Mouse (Mus musculus) macrophage (primary cell): ENCODE results near the gene Cnbd2. TPM values are rescaled to one million over a fixed set of nuclear protein-coding genes. Genes with fewer than 3 reads are reported as not detected.

ENCODE experiments used
- H3K27ac ChIP-seq: fragments of 350-480 bp; formaldehyde crosslinking; 2 replicates; pipeline ENCODE4 v1.9.0; 2021
- H3K36me3 ChIP-seq: fragments of 350-480 bp; formaldehyde crosslinking; 2 replicates; pipeline ENCODE4 v1.9.0; 2021; ENCODE audit errors: inconsistent target
- H3K4me3 ChIP-seq: fragments of 350-480 bp; formaldehyde crosslinking; 2 replicates; pipeline ENCODE4 v1.9.0; 2021; ENCODE audit errors: inconsistent target
- H3K79me2 ChIP-seq: fragments of 350-480 bp; formaldehyde crosslinking; 2 replicates; pipeline ENCODE4 v1.9.0; 2021; ENCODE audit errors: inconsistent target
- WGBS: methylation state at CpG from one replicate; pipeline ENCODE4 v1.1.7; 2026; ENCODE audit warnings: inconsistent platforms; ENCODE audit not compliant: missing documents; 5-methylcytosine and 5-hydroxymethylcytosine counted together
- polyA plus RNA-seq: library from polyadenylated mRNA; stranded (reverse); fragments of 250-400 nt; gene quantifications from 3 replicates; pipeline ENCODE4 v1.2.4, GENCODE M21; 2018; ENCODE audit warnings: inconsistent platforms

Cnbd2 gene
- polyA plus RNA-seq, 1 experiment from 2014 or later: 3.9 TPM

- 86% methylated on average over 1 of the region's 1 CpGs for WGBS
- H3K4me3 ChIP-seq: no peak overlapping the region
- H3K79me2 ChIP-seq: no peaks in the 10 kb centered on the region
- H3K27ac ChIP-seq: no peak overlapping the region
- H3K36me3 ChIP-seq: no peaks in the 10 kb centered on the region
Observed at GRCm38 (mm10) chr2:156330681-156331080, 18.6 kb downstream of the Cnbd2 start.

DNA sequence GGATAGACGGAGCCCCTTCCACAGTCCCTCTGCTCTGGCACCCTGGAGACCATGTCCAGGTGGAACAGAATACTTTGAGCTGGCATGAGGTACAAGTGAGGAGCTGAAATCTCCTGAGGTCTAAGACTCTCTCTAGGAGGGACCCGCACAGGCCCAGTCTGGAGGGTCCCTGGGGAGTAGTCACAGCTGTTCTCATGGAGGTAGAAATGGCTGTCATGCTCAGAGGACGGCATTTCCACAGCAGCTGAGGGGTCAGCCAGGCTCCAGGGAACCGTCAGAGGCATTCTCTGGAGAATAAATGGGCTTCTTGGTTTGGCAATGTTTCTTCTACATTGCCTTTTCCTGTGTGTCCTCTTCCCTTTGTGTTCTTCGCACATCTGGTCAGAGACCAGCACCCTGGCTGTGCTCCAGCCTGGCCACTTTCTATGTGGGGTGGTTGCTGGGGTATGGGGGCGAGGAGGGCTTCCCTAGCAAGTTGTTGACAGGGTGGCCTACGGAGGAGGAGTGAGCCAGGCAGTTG is 19.4 kb downstream of the Cnbd2 start:
- WGBS: 86% methylated on average over 6 of the region's 7 CpGs
- no peak overlapping the region for H3K27ac ChIP-seq
- no peaks in the 10 kb centered on the region for H3K36me3 ChIP-seq
- H3K79me2 ChIP-seq: no peaks in the 10 kb centered on the region
- no peak overlapping the region for H3K4me3 ChIP-seq

- 87% methylated on average over 4 of the region's 4 CpGs for WGBS
- Histone ChIP-seq H3K79me2 (no peaks in the 10 kb centered on the region), H3K36me3 (no peaks in the 10 kb centered on the region), H3K27ac (no peak overlapping the region), H3K4me3 (no peak overlapping the region)
Observed at GRCm38 (mm10) chr2:156340078-156340477, 28.0 kb downstream of the Cnbd2 start.

DNA sequence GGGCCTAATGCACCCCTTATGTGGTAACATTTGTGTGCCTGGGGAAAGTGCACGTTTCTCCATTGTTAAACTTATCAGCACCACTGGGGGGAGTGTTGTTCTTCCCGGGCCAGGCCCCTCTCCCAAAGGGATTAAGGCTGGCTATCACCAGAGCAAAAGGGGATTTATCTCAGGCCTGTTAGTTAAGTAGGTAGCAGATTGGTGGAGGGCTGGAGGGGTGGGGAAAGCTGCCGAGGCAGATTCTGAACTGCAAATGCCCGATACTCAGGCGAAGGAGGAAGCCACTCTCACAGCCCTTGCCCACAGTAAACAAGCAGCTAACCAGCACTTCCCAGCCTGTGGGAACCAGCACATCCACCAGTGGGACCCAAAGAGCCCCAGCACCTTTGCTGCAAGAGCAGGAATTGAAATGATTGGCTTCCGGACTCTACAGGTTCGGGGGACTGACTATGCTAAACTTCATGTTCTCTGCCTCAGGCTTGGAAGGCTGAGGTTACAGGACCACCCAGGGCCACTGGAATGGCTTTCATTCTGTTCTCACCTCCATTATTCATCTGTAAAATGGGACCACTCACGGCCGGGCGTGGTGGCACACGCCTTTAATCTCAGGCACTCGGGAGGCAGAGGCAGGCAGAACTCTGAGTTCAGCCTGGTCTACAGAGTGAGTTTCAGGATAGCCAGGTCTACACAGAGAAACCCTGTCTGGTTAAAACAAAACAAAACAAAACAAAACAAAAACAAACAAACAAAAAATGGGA is 32.9 kb downstream of the Cnbd2 start:
- WGBS: 60% methylated on average over 12 of the region's 12 CpGs
- Histone ChIP-seq H3K36me3 (no peaks in the 10 kb centered on the region), H3K4me3 (no peak overlapping the region), H3K27ac (no peak overlapping the region), H3K79me2 (no peaks in the 10 kb centered on the region)

GRCm38 (mm10) chr2:156348812-156349211 is 36.7 kb downstream of the Cnbd2 start:
- WGBS: 91% methylated on average over 4 of the region's 4 CpGs
- H3K4me3 ChIP-seq: no peak overlapping the region
- H3K79me2 ChIP-seq: no peaks in the 10 kb centered on the region
- no peaks in the 10 kb centered on the region for H3K36me3 ChIP-seq
- no peak overlapping the region for H3K27ac ChIP-seq

DNA sequence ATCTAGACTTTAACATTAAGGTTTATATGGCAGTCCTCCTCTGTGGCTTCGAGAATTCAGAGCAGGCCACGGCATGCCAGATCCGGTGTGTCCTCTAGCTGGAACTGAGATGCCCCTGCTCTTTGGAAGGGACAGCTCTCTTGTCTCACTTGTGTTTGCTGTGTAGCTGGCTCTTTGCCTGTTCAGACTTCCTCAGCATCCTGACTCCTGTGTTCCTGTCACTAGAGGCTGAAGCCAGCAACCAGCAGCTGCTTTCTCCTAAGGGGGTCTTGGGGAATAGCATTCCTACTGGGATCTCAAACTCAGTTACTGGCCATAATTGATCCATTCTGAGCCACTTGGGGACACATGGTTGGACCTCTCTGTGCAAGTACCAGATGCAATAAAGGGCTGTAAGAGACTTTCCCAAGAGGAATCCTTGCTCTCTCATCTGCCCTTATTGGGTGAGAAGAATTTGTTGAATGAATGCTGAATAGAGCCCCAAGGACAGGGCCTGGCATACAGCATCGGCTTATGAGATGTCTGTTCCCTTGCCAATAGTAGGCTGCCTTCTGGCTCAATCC is 37.3 kb downstream of the Cnbd2 start:
- Histone ChIP-seq H3K36me3 (no peaks in the 10 kb centered on the region), H3K79me2 (no peaks in the 10 kb centered on the region), H3K27ac (no peak overlapping the region), H3K4me3 (no peak overlapping the region)
- 92% methylated on average over 4 of the region's 4 CpGs for WGBS

- WGBS: 94% methylated on average over 5 of the region's 7 CpGs
- Histone ChIP-seq H3K4me3 (no peak overlapping the region), H3K27ac (no peak overlapping the region), H3K79me2 (no peaks in the 10 kb centered on the region), H3K36me3 (no peaks in the 10 kb centered on the region)
Observed at GRCm38 (mm10) chr2:156351243-156351642, 39.1 kb downstream of the Cnbd2 start.

- Histone ChIP-seq H3K36me3 (no peaks in the 10 kb centered on the region), H3K4me3 (no peak overlapping the region), H3K79me2 (no peaks in the 10 kb centered on the region), H3K27ac (no peak overlapping the region)
- WGBS: 74% methylated on average over 8 of the region's 8 CpGs
Observed at GRCm38 (mm10) chr2:156352413-156353165, 40.5 kb downstream of the Cnbd2 start.

- 89% methylated on average over 7 of the region's 7 CpGs for WGBS
- Histone ChIP-seq H3K79me2 (no peaks in the 10 kb centered on the region), H3K36me3 (no peaks in the 10 kb centered on the region), H3K27ac (no peak overlapping the region), H3K4me3 (no peak overlapping the region)
Observed at GRCm38 (mm10) chr2:156353265-156353692, 41.2 kb downstream of the Cnbd2 start.

- Histone ChIP-seq H3K4me3 (no peak overlapping the region), H3K79me2 (no peaks in the 10 kb centered on the region), H3K36me3 (no peaks in the 10 kb centered on the region), H3K27ac (no peak overlapping the region)
- WGBS: 95% methylated on average over 7 of the region's 7 CpGs
Observed at GRCm38 (mm10) chr2:156356031-156356430, 43.9 kb downstream of the Cnbd2 start.

DNA sequence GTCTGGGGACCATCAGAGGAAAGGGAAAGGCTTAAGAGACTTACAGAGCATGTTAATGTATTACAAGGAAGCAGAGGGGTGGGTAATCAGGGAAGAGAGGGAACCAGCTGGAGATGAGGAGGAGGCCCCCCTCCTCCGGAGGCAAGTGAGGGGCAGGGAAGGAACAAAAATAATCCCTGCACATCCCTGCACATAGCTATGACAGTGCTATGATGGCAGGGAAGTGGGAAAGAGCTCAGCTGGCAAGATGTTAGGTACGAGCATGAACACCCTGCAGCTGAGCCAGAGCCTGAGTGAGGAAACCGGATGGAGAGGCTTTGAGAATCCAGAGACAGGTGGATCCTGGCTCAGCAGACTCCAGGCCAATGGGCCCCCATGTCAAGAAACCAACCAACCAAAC is 56.4 kb downstream of the Cnbd2 start:
- no peak overlapping the region for H3K4me3 ChIP-seq
- H3K36me3 ChIP-seq: no peaks in the 10 kb centered on the region
- H3K27ac ChIP-seq: no peak overlapping the region
- no peaks in the 10 kb centered on the region for H3K79me2 ChIP-seq
- 92% methylated on average over 3 of the region's 3 CpGs for WGBS

DNA sequence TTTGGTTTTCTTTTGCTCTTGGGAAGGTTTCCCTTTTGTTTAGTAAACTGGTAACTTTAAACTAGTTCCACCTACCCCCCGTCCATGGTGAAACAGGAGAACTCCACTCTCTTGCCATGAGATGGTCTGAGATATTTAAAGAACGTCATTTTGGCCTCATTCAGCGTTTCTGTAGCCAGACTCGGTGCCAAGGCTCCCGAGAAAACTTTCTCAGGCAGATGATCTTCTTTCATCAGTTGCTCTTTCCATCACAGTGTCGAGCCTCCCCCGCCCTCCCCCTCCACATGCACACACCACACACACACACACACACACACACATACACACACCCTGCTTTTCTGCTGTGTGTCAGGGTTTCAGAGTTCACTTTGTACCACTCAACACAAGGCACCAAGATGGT is 58.8 kb downstream of the Cnbd2 start:
- Histone ChIP-seq H3K27ac (no peak overlapping the region), H3K4me3 (no peak overlapping the region), H3K36me3 (no peaks in the 10 kb centered on the region), H3K79me2 (no peaks in the 10 kb centered on the region)
- WGBS: 93% methylated on average over 5 of the region's 7 CpGs

GRCm38 (mm10) chr2:156376956-156377355 is 64.9 kb downstream of the Cnbd2 start:
- Histone ChIP-seq H3K4me3 (no peak overlapping the region), H3K36me3 (no peaks in the 10 kb centered on the region), H3K79me2 (no peaks in the 10 kb centered on the region), H3K27ac (no peak overlapping the region)
- WGBS: 90% methylated on average over 7 of the region's 7 CpGs

DNA sequence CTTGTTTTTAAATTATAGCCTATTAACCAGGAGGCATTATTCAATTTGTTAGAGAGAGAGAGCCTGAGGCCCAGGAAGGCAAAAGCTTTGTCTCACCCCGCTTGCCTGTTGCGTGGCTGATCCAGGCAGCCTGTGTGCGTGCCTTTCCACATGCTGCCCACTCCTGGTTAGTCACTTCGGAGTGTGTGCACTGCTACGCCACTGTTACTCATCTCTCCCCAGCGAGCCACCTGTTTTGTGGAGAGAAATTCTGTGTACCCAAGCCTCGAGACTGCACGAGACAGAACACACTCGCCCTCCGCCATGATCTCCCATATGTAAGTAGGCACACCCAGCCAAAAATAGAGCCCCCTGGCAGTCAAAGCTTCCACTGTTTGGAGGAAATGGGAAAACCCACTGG is 67.8 kb downstream of the Cnbd2 start:
- H3K27ac ChIP-seq: no peak overlapping the region
- H3K36me3 ChIP-seq: no peaks in the 10 kb centered on the region
- H3K4me3 ChIP-seq: no peak overlapping the region
- H3K79me2 ChIP-seq: no peaks in the 10 kb centered on the region
- 96% methylated on average over 10 of the region's 10 CpGs for WGBS

DNA sequence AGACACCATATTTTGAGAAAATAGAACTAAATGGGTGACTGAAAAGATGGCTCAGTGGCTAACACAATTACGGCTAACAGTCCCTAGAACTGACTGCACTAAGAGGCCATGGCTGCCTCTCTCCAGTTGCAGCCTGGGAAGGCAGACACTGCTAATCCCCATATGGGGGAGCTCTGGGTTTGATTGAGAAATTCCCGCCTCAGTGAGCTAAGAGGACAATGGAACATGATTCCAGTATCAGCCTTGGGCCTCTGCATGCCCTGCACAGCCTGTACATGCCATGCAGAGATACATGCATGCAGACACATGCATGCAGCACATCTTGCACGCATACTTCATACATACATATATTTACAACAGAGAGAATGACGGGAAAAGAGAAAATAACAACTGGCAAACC is 69.3 kb downstream of the Cnbd2 start:
- no peaks in the 10 kb centered on the region for H3K36me3 ChIP-seq

More for the DNA sequence above, 69.3 kb downstream of the Cnbd2 start:
- Histone ChIP-seq H3K79me2 (no peaks in the 10 kb centered on the region), H3K27ac (no peak overlapping the region), H3K4me3 (no peak overlapping the region)
- 93% methylated on average over 4 of the region's 4 CpGs for WGBS
